Mouse (Mus musculus): Measurements from ENCODE around the gene 5031439G07Rik. TPM values are rescaled to one million over a fixed set of nuclear protein-coding genes. Genes with fewer than 3 reads are reported as not detected.

The 5031439G07Rik gene
- total RNA-seq, 2 experiments from 2014 or later = 33.3 to 34.0 TPM

Small RNAs within 50 kb of the gene (microRNA-seq; reads per million reads assigned to microRNA genes)
- 92.8 reads per million, percentile 51 among the genes with 10 or more reads in this experiment for gene Mir1249

Other genes with a start within 250 kb of the 5031439G07Rik start
- gene Phf21b, start 132.5 kb downstream of the 5031439G07Rik start, total RNA-seq (2021) = 1 to 10 TPM; 1.1 to 2.0 TPM
- gene Gm29666, start 68.5 kb downstream of the 5031439G07Rik start, total RNA-seq (2021) = under 1 TPM; 0.07 to 0.13 TPM
- 10 to 100 TPM; 39.9 to 41.1 TPM for gene Nup50, start 65.1 kb downstream of the 5031439G07Rik start, total RNA-seq (2021)
- not detected for gene Upk3a, start 28.6 kb upstream of the 5031439G07Rik start, total RNA-seq (2021)
- 10 to 100 TPM in 1 of 2 experiments, 1 to 10 TPM in 1; 5.9 to 11.6 TPM for gene Fam118a, start 40.4 kb upstream of the 5031439G07Rik start, total RNA-seq (2021)
- under 1 TPM in 1 of 2 experiments, not detected in 1; 0.40 TPM for gene Smc1b, start 143.4 kb upstream of the 5031439G07Rik start, total RNA-seq (2021)
- not detected for gene Ribc2, start 143.5 kb upstream of the 5031439G07Rik start, total RNA-seq (2021)
- gene Fbln1, start 217.4 kb upstream of the 5031439G07Rik start, total RNA-seq (2021) = 10 to 100 TPM; 36.8 to 47.6 TPM